Mouse (Mus musculus) brain, adult 10 weeks (tissue): Measurements from ENCODE around the gene Wbp2. TPM values are rescaled to one million over a fixed set of nuclear protein-coding genes. Genes with fewer than 3 reads are reported as not detected.

Source experiments
- polyA plus RNA-seq: library from polyadenylated mRNA; stranded (reverse); fragments of 350-450 nt; fragmentation: Illumina TruSeq; extraction: RNeasy Lipid Tissue Mini Kit (QIAGEN cat#74804); gene quantifications from one replicate; pipeline ENCODE4 v1.2.3, GENCODE M21; 2015; ENCODE audit warnings: low read depth, low replicate concordance

Gene Wbp2
- polyA plus RNA-seq = 423 TPM

DNA sequence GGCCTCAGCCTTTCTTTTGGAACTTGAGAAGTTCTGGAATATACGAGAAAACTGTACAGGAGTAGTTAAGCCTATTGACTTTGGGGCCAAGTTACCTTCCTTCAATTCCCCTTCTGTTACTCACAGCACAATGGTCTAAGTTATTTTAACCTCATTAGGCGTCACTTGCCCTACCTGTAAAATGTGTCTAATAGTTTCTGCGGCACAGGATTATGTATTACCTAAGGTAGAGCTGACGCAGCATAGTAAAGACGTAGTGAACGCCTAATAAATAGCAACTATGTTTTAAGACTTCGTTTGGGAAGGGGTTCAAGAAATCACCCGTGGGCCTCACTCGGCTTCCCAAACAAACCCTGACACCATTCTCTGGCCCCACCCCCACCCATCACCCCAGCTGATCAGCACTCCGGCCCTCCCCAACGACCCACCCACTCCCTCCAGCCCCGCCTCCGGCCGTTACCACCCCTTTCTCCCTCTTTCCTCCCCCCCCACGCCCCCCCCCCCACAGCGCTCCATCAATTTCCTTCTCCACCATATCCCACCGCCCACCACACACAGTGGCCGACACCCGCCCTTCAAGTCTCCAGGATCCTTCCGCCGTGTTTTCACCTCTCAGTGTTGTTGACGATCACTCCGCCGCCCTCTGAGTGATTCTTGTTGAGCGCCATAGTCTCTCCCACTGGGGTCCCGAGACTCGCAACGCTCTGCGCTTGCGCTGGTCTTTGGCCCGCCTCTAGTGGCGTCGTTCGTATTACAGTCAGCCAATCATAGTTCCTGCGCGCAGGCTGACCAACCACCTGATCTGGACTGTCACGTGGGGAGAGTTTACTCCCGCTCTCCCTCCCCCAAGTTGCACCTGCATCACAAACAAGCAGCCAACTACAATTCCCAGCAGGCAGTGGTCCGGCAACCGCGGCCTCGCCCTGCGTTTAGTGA, at the start of gene Wbp2:
Gene Wbp2, minus strand, starts transcription at position 738 of the 936 bp plus-strand sequence.

GRCm38 (mm10) chr11:116130488-116131205, 43.9 kb upstream of the Wbp2 start, which contains the start of gene Trim65:
Gene Trim65, minus strand, starts transcription at chr11:116131128.

DNA sequence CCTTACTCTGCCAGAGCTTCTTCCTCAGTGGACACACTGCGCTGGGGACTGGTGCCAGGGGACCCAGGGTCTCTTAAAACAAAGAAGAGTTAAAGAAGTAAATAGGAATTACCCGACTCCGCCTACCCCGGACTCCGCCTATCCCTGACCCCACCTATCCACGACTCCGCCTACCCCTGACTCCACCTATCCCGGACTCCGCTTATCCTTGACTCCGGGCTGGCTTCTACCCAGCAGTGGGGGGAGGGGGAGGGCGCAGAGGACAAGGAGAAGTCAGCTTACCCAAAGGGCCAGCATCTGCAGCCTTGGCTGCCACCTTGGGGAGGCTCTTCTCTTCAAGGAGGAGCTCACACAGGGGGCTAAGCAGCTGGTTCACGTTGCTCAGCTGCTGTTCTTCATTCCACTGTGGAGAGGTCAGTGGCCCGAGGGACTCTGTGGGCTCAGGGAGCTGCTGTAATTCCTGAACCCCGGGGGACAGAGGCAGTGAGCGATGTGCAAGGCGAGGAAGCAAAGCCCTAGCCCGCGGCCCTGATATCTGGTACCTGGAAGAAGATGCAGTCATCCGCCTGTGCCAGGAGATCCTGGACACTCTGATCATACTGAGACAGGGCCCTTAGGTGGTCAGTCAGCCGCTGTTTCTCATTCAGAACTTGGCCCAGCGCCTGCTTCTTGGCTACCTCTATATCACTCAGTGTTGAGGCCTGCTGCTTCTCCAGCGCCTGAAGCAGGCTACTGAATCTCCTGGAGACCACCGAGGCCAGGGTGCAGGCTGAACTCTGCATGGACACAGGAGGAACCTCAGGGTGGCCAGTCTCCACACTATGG, 40.6 kb upstream of the Wbp2 start, which contains the start of gene Trim47:
Gene Trim47, minus strand, starts transcription at position 55 of the 825 bp plus-strand sequence.

GRCm38 (mm10) chr11:116077446-116078204, 9.2 kb downstream of the Wbp2 start, which contains the start of gene Unc13d:
Gene Unc13d, minus strand, starts transcription at chr11:116077961.

DNA sequence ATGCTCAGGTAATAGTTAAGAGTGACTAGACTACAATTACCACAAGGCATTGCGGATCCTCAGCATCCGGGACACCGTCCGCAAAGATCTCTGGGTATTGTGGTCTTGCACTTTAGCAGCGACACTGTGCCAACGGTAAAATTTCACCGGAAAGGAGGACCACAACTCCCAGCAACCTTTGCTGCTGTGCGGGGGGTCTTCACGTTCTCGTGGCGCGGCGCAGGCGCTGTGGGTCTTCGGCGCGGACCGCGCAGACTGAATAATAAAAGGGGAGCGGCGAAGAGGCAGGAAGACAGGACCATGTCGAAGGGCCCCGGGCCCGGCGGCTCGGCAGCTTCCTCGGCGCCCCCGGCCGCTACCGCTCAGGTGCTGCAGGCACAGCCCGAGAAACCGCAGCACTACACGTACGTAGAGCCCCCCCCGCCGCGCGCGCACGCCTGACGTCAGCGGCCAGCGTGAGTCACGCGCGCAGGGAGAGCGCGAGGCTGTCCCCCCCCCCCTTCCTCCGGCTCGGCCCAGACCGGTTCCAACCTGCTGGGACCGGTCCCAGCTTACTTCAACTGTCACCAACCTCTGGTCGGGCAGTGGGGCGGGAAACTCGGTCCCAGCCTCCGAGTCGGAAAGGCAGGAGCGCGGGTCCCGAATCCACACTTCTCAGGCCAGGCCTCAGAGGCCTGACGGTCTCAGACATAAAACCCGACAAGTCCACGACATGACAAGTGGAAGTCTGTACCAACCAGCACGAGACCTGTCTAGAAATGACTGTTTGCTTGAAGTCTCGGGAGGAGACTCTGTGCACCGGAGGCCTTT, 56.5 kb downstream of the Wbp2 start, which contains the start of gene Unk:
Gene Unk, plus strand, starts transcription at position 235 of the 810 bp plus-strand sequence.

Other genes with a start within 250 kb of the Wbp2 start
- 0.82 TPM for gene Myo15b, start 228.6 kb downstream of the Wbp2 start, polyA plus RNA-seq
- 0.70 TPM for gene Smim5, start 187.0 kb downstream of the Wbp2 start, polyA plus RNA-seq
- not detected for gene Smim6, start 175.0 kb downstream of the Wbp2 start, polyA plus RNA-seq
- 55.3 TPM for gene Sap30bp, start 153.7 kb downstream of the Wbp2 start, polyA plus RNA-seq
- gene Recql5, start 153.5 kb downstream of the Wbp2 start, polyA plus RNA-seq = 19.8 TPM
- 8.7 TPM for gene Itgb4, start 112.3 kb downstream of the Wbp2 start, polyA plus RNA-seq
- gene Galk1, start 74.3 kb downstream of the Wbp2 start, polyA plus RNA-seq = 17.0 TPM
- gene H3f3b, start 59.0 kb downstream of the Wbp2 start, polyA plus RNA-seq = 240 TPM
- 13.7 TPM for gene Unk, start 56.7 kb downstream of the Wbp2 start, polyA plus RNA-seq
- 0.76 TPM for gene Unc13d, start 9.0 kb downstream of the Wbp2 start, polyA plus RNA-seq
- 4.4 TPM for gene Trim47, start 40.2 kb upstream of the Wbp2 start, polyA plus RNA-seq
- gene Trim65, start 44.1 kb upstream of the Wbp2 start, polyA plus RNA-seq = 3.2 TPM
- gene Mrpl38, start 51.9 kb upstream of the Wbp2 start, polyA plus RNA-seq = 64.8 TPM
- gene Fbf1, start 81.2 kb upstream of the Wbp2 start, polyA plus RNA-seq = 37.6 TPM
- gene Ten1, start 111.9 kb upstream of the Wbp2 start, polyA plus RNA-seq = 58.6 TPM
- 119 TPM for gene Acox1, start 112.0 kb upstream of the Wbp2 start, polyA plus RNA-seq
- 1.3 TPM for gene Evpl, start 151.1 kb upstream of the Wbp2 start, polyA plus RNA-seq
- 58.8 TPM for gene Srp68, start 187.2 kb upstream of the Wbp2 start, polyA plus RNA-seq
- not detected for gene Galr2, start 193.9 kb upstream of the Wbp2 start, polyA plus RNA-seq
- 74.2 TPM for gene Exoc7, start 220.2 kb upstream of the Wbp2 start, polyA plus RNA-seq
- gene Foxj1, start 248.4 kb upstream of the Wbp2 start, polyA plus RNA-seq = 12.3 TPM